Mouse (Mus musculus) limb, embryonic 12.5 days (tissue): ENCODE results near the gene Nipa1. TPM values are rescaled to one million over a fixed set of nuclear protein-coding genes. Genes with fewer than 3 reads are reported as not detected.
"Not testable (repeated sequence)": the region's sequence is repeated elsewhere in the genome, so short reads cannot be mapped to it uniquely, and the experiment has no call there.

Experiments
- ATAC-seq: fragments of 200-750 bp; cut with Nextera tagmentation; 2 replicates; pipeline ENCODE4 v1.8.0; 2017; ENCODE audit warnings: low read depth, moderate TSS enrichment; ENCODE audit not compliant: insufficient number of reproducible peaks, insufficient read depth, low FRiP score, low TSS enrichment
- H3K27ac ChIP-seq: fragments of 300-500 bp; sonication (generic); 2 replicates; pipeline ENCODE4 v1.5.1; 2016; ENCODE audit warnings: mild to moderate bottlenecking, moderate library complexity
- H3K27me3 ChIP-seq: fragments of 300-500 bp; sonication (generic); 2 replicates; pipeline ENCODE4 v1.6.1; 2016; ENCODE audit warnings: mild to moderate bottlenecking, moderate library complexity
- H3K36me3 ChIP-seq: fragments of 300-500 bp; sonication (generic); 2 replicates; pipeline ENCODE4 v1.6.1; 2016; ENCODE audit warnings: mild to moderate bottlenecking, moderate library complexity
- H3K4me1 ChIP-seq: fragments of 300-500 bp; sonication (generic); replicated peaks from 2 replicates; pipeline ENCODE4 v1.6.1; 2016
- H3K4me2 ChIP-seq: fragments of 300-500 bp; sonication (generic); 2 replicates; pipeline ENCODE4 v1.6.1; 2016; ENCODE audit warnings: mild to moderate bottlenecking, moderate library complexity
- H3K4me3 ChIP-seq: fragments of 300-500 bp; sonication (generic); replicated peaks from 2 replicates; pipeline ENCODE4 v1.5.1; 2016; ENCODE audit warnings: mild to moderate bottlenecking
- H3K9ac ChIP-seq: fragments of 300-500 bp; sonication (generic); replicated peaks from 2 replicates; pipeline ENCODE4 v1.6.1; 2016; ENCODE audit warnings: mild to moderate bottlenecking, moderate library complexity
- H3K9me3 ChIP-seq: fragments of 300-500 bp; sonication (generic); 2 replicates; pipeline ENCODE4 v1.6.1; 2016; ENCODE audit warnings: mild to moderate bottlenecking, moderate library complexity
- WGBS: fragments of 180-500 bp; shearing (Covaris S2); methylation state at CpG from one replicate; pipeline ENCODE4 v1.1.7; 2016; 5-methylcytosine and 5-hydroxymethylcytosine counted together
- polyA plus RNA-seq: library from polyadenylated mRNA; unstranded; fragments of >200 nt; fragmentation: Nextera tagmentation; extraction: Ambion mirVana; gene quantifications from 2 replicates; pipeline ENCODE4 v1.2.1, GENCODE M21; 2016

Gene Nipa1
- polyA plus RNA-seq, 1 experiment from 2014 or later: 8.1 TPM

DNA sequence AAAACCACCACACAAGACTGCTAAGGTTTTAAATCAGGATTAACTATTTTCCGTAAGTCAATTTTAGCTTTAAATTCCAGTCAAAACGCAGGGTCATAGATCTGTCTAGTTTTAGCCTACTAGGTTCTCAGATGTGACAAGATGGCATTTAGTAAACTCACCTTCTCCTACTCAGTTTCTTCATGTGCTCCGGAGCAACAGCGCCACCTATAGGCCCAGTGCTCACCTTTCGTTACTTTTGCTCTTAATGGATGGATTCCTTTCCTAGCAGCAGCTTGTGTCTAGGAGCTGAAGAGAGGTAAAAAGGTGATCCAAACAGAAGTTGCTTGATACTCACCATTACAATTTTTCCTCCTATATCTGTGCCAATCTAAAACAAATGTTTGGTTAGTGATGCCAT, 22.6 kb upstream of the Nipa1 start:
- Histone ChIP-seq H3K9me3 (no peaks in the 10 kb centered on the region), H3K27me3 (no peaks in the 10 kb centered on the region), H3K27ac (no peak overlapping the region), H3K36me3 (no peaks in the 10 kb centered on the region), H3K9ac (no peak overlapping the region), H3K4me1 (no peaks in the 10 kb centered on the region), H3K4me2 (no peak overlapping the region), H3K4me3 (no peak overlapping the region)
- WGBS: 12% methylated on average over 5 of the region's 5 CpGs
- ATAC-seq: no peak

DNA sequence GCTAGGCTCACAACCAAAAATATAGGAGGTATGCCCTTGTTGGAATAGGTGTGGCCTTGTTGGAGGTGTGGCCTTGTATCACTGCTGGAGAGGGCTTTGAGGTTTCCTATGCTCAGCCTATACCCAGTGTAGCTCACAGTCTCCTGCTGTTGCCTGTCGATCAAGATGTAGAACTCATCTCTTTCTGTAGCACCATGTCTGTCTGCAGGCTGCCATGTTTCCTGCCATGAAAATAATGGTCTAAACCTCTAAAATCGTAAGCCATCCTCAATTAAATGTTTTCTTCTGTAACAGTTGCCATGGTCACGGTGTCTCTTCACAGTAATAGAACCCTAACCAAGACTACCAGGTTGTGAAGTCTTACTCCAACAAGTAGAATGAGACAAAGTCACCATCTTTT, 3.8 kb upstream of the Nipa1 start:
- Histone ChIP-seq H3K9me3 (no peaks in the 10 kb centered on the region), H3K4me2 (no peak overlapping the region), H3K36me3 (no peaks in the 10 kb centered on the region), H3K4me1 (peaks cover 3% of the 10 kb centered on the region), H3K9ac (no peak overlapping the region), H3K27me3 (no peaks in the 10 kb centered on the region), H3K4me3 (no peak overlapping the region), H3K27ac (no peak overlapping the region)
- 76% methylated on average over 3 of the region's 3 CpGs for WGBS
- ATAC-seq: no peak

- H3K27ac ChIP-seq: peak overlapping the region; percentile 72
- under 1% methylated on average over 70 of the region's 71 CpGs for WGBS
These were observed 503 bp downstream of the Nipa1 start for GRCm38 (mm10) chr7:56018972-56019929.

GRCm38 (mm10) chr7:56018446-56018971, 1.2 kb downstream of the Nipa1 start:
- Histone ChIP-seq H3K27me3 (no peaks in the 10 kb centered on the region), H3K4me2 (peak overlapping the region; percentile 73), H3K27ac (peak overlapping the region; percentile 72; the same call in 1 of the 2 replicates), H3K9me3 (no peaks in the 10 kb centered on the region), H3K4me3 (peak overlapping the region; percentile 68), H3K9ac (peak overlapping the region; percentile 71), H3K4me1 (peaks cover 7% of the 10 kb centered on the region), H3K36me3 (no peaks in the 10 kb centered on the region)
- ATAC-seq: no peak; the same call in 1 of the 2 replicates
- 41% methylated on average over 7 of the region's 7 CpGs for WGBS

More at GRCm38 (mm10) chr7:56018972-56019929, 503 bp downstream of the Nipa1 start:
- Histone ChIP-seq H3K4me2 (peak overlapping the region; percentile 73), H3K4me3 (peak overlapping the region; percentile 68), H3K9me3 (no peaks in the 10 kb centered on the region), H3K27me3 (no peaks in the 10 kb centered on the region), H3K4me1 (peaks cover 7% of the 10 kb centered on the region), H3K9ac (peak overlapping the region; percentile 71), H3K36me3 (no peaks in the 10 kb centered on the region)
- ATAC-seq: peak; percentile 91

GRCm38 (mm10) chr7:56017761-56018160, 2.0 kb downstream of the Nipa1 start:
- Histone ChIP-seq H3K4me1 (peaks cover 7% of the 10 kb centered on the region), H3K9ac (no peak overlapping the region), H3K27ac (no peak overlapping the region), H3K4me3 (no peak overlapping the region), H3K9me3 (no peaks in the 10 kb centered on the region), H3K27me3 (no peaks in the 10 kb centered on the region), H3K36me3 (no peaks in the 10 kb centered on the region), H3K4me2 (no peak overlapping the region)
- 63% methylated on average over 3 of the region's 3 CpGs for WGBS
- no peak for ATAC-seq

- no peak overlapping the region for H3K4me3 ChIP-seq
- no peak overlapping the region for H3K9ac ChIP-seq
- no peak overlapping the region for H3K27ac ChIP-seq
- no peaks in the 10 kb centered on the region for H3K9me3 ChIP-seq
- H3K27me3 ChIP-seq: no peaks in the 10 kb centered on the region
- ATAC-seq: no peak
- 90% methylated on average over 7 of the region's 7 CpGs for WGBS
- peaks cover 7% of the 10 kb centered on the region for H3K4me1 ChIP-seq
- H3K4me2 ChIP-seq: no peak overlapping the region
- H3K36me3 ChIP-seq: no peaks in the 10 kb centered on the region
These were observed 3.9 kb downstream of the Nipa1 start for GRCm38 (mm10) chr7:56015837-56016236.

GRCm38 (mm10) chr7:56015172-56015571, 4.6 kb downstream of the Nipa1 start:
- H3K9me3 ChIP-seq: no peaks in the 10 kb centered on the region
- 83% methylated on average over 6 of the region's 6 CpGs for WGBS
- ATAC-seq: no peak
- H3K36me3 ChIP-seq: no peaks in the 10 kb centered on the region
- H3K4me1 ChIP-seq: peaks cover 7% of the 10 kb centered on the region
- no peak overlapping the region for H3K9ac ChIP-seq
- no peak overlapping the region for H3K4me3 ChIP-seq
- no peak overlapping the region for H3K27ac ChIP-seq
- no peaks in the 10 kb centered on the region for H3K27me3 ChIP-seq
- no peak overlapping the region for H3K4me2 ChIP-seq

- WGBS: 87% methylated on average over 7 of the region's 18 CpGs
- H3K4me2 ChIP-seq, H3K27me3 ChIP-seq, H3K4me1 ChIP-seq, H3K27ac ChIP-seq, H3K36me3 ChIP-seq, ATAC-seq, H3K9me3 ChIP-seq, H3K9ac ChIP-seq, H3K4me3 ChIP-seq: not testable (repeated sequence)
These were observed 5.6 kb downstream of the Nipa1 start for GRCm38 (mm10) chr7:56014002-56014702.

GRCm38 (mm10) chr7:56013261-56014001, 6.3 kb downstream of the Nipa1 start:
- no peaks in the 10 kb centered on the region for H3K36me3 ChIP-seq
- H3K4me3 ChIP-seq: no peak overlapping the region
- 96% methylated on average over 14 of the region's 14 CpGs for WGBS
- no peak overlapping the region for H3K27ac ChIP-seq
- peaks cover 2% of the 10 kb centered on the region; the same call in 1 of the 2 replicates for H3K4me1 ChIP-seq
- no peaks in the 10 kb centered on the region for H3K27me3 ChIP-seq
- H3K9ac ChIP-seq: no peak overlapping the region
- no peaks in the 10 kb centered on the region for H3K9me3 ChIP-seq
- ATAC-seq: no peak
- no peak overlapping the region for H3K4me2 ChIP-seq

GRCm38 (mm10) chr7:56011018-56011333, 8.8 kb downstream of the Nipa1 start:
- no peak for ATAC-seq
- Histone ChIP-seq H3K4me2 (no peak overlapping the region), H3K9me3 (no peaks in the 10 kb centered on the region), H3K27me3 (no peaks in the 10 kb centered on the region), H3K9ac (no peak overlapping the region), H3K4me3 (no peak overlapping the region), H3K27ac (no peak overlapping the region), H3K4me1 (no peaks in the 10 kb centered on the region; the same call in 1 of the 2 replicates), H3K36me3 (no peaks in the 10 kb centered on the region)
